Mouse (Mus musculus) testis, adult 2 months (tissue): ENCODE measurements around the gene Samd8.

ENCODE experiments used
- CTCF ChIP-seq: fragments of 200-500 bp; IDR thresholded peaks from 2 replicates; pipeline ENCODE4 v1.5.1; 2012; ENCODE audit warnings: low read depth, mild to moderate bottlenecking, inconsistent platforms, low read length, moderate library complexity; ENCODE audit not compliant: control insufficient read depth, insufficient read depth, insufficient replicate concordance
- POLR2A ChIP-seq: fragments of 200-500 bp; IDR thresholded peaks from 2 replicates; pipeline ENCODE4 v1.6.1; 2012; ENCODE audit warnings: low read depth, mild to moderate bottlenecking, inconsistent platforms, low read length, moderate library complexity; ENCODE audit not compliant: control insufficient read depth

DNA sequence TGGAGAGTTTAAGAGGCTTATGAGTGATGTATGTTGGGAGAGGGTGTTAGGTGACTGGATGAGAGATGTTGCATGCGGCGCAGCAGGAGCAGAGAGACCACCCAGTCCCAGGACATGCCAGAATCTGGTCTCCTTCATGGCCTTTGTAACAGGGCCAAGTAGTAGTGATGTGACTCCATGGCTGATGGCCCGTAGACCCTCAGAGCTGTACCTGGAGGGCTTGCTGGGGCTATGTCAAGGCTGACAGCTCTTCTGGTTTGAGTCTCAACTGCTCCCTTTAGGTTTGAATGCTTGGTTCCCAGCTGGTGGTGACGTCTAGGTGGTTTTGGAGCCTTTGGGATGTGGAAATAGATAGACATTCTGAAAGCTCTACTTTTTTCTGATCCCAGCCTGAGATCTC lies 20.4 kb upstream of the Samd8 start:
- no peak for TF ChIP-seq CTCF
- TF ChIP-seq POLR2A: no peak
